ENCODE assay signal across 13 mouse cellular contexts in the genomic region with DNA sequence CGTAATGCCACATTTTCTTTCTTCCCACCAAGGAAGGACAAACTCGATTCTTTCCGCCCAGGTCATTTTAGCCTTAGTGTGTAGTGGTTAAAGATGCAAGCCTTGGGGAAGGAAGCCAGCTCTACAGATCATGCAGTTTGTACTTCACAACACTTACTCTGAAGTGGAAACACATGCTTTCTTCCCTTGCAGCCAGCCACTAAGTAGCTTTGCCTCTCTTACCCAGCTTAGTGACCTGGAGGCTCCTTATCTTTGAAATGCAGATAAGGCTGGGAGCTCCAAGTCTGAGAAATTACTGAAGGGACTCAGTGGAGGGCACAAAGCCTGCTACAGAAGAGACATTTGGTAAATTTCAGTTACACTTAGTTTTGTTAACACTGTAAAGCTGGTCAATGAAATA. TPM values are rescaled to one million over a fixed set of nuclear protein-coding genes. Genes with fewer than 3 reads are reported as not detected.
DNase-seq lines count a peak whose midpoint lies in the region; ATAC-seq and TF ChIP-seq lines count a peak whose summit lies in the region.
"Had no signal": no experiment of that assay in that cellular context is flagged by ENCODE, and none has a peak within 500 bp of the region (broad histone marks: within the 10 kb centered on the region; RNA-seq: fewer than 3 reads in every experiment).

No protein-coding gene starts in this region.

- 0 out of 2 replicates have a peak, but pooled peaks have one; percentile 13 for TF ChIP-seq EP300 in liver, embryonic 14.5 days (IDR thresholded peaks at IDR 0.05; ENCODE audit: low read depth)

- no peak overlapping the region for H3K4me2 ChIP-seq in midbrain, embryonic 11.5 days
- no peak overlapping the region for H3K4me2 ChIP-seq in midbrain, embryonic 13.5 days (replicated peaks)
- H3K4me2 ChIP-seq in liver, embryonic 14.5 days (ENCODE audit: low read depth): no peak overlapping the region
- H3K4me2 ChIP-seq: neural tube, embryonic 15.5 days had no signal

- no peak overlapping the region for H3K4me3 ChIP-seq in midbrain, embryonic 11.5 days (ENCODE audit: low read depth, low read length)
- no peak overlapping the region for H3K4me3 ChIP-seq in midbrain, embryonic 13.5 days (replicated peaks)
- H3K4me3 ChIP-seq in liver, embryonic 14.5 days (ENCODE audit: insufficient read depth in 1 of 2, low read depth in 2 of 2, low read length in 2 of 2): no peak overlapping the region
- H3K4me3 ChIP-seq: neural tube, embryonic 15.5 days had no signal

- no peak overlapping the region for H3K9ac ChIP-seq in midbrain, embryonic 11.5 days (ENCODE audit: low read length)
- no peak overlapping the region for H3K9ac ChIP-seq in midbrain, embryonic 13.5 days (replicated peaks)
- no peak overlapping the region for H3K9ac ChIP-seq in liver, embryonic 14.5 days (replicated peaks)
- H3K9ac ChIP-seq: neural tube, embryonic 15.5 days had no signal

- no peak overlapping the region for H3K27ac ChIP-seq in midbrain, embryonic 11.5 days (ENCODE audit: low read depth, low read length)
- no peak overlapping the region for H3K27ac ChIP-seq in midbrain, embryonic 13.5 days
- H3K27ac ChIP-seq in liver, embryonic 14.5 days: no peak overlapping the region
- H3K27ac ChIP-seq: kidney, postnatal 0 days; neural tube, embryonic 15.5 days had no signal

- WGBS in midbrain, embryonic 11.5 days: 24% methylated on average over 3 of the region's 3 CpGs
- WGBS in midbrain, embryonic 13.5 days: 19% methylated on average over 3 of the region's 3 CpGs
- WGBS in liver, embryonic 14.5 days (ENCODE audit: insufficient replicate concordance): 41% methylated on average over 3 of the region's 3 CpGs

- H3K27me3 ChIP-seq in midbrain, embryonic 11.5 days (ENCODE audit: control insufficient read depth, insufficient read depth, low read length): no peaks in the 10 kb centered on the region
- no peaks in the 10 kb centered on the region for H3K27me3 ChIP-seq in midbrain, embryonic 13.5 days
- H3K27me3 ChIP-seq in liver, embryonic 14.5 days (ENCODE audit: control insufficient read depth, insufficient read depth, low read length): no peaks in the 10 kb centered on the region
- H3K27me3 ChIP-seq: neural tube, embryonic 15.5 days had no signal

- DNase-seq in adrenal gland, adult 2 months: peak; percentile 13
- no peak for DNase-seq in adrenal gland, adult 8-10 months
- DNase-seq in midbrain, embryonic 11.5 days (ENCODE audit: low spot score, missing footprints): no peak
- peak in 2 of 3 experiments; percentile 16 to 34 for DNase-seq in liver, embryonic 14.5 days (ENCODE audit: low read depth in 3 of 3, low spot score in 3 of 3)
- peak; percentile 56 for DNase-seq in yolk sac, embryonic 10.5 days (ENCODE audit: low spot score)
- no peak for DNase-seq in right cerebral cortex, postnatal 25 days
- DNase-seq: gastrocnemius, postnatal 25 days had no signal

- peaks cover 9% of the 10 kb centered on the region for H3K4me1 ChIP-seq in midbrain, embryonic 11.5 days (ENCODE audit: control insufficient read depth, insufficient read depth, low read length)
- H3K4me1 ChIP-seq in midbrain, embryonic 13.5 days (replicated peaks): peaks cover 11% of the 10 kb centered on the region
- H3K4me1 ChIP-seq in liver, embryonic 14.5 days (replicated peaks; ENCODE audit: control insufficient read depth in 2 of 2, insufficient read depth in 2 of 2, low read length in 1 of 2): peaks cover 5 to 6% of the 10 kb centered on the region in 2 experiments
- H3K4me1 ChIP-seq: neural tube, embryonic 15.5 days had no signal

- TF ChIP-seq CTCF in liver, embryonic 14.5 days (IDR thresholded peaks at IDR 0.05; ENCODE audit: low read depth): no peak

- no peaks in the 10 kb centered on the region for H3K9me3 ChIP-seq in midbrain, embryonic 11.5 days (ENCODE audit: control insufficient read depth, low read length)
- H3K9me3 ChIP-seq in midbrain, embryonic 13.5 days: no peaks in the 10 kb centered on the region
- H3K9me3 ChIP-seq in liver, embryonic 14.5 days (ENCODE audit: control insufficient read depth, low read length): no peaks in the 10 kb centered on the region
- H3K9me3 ChIP-seq: neural tube, embryonic 15.5 days had no signal

- 0 out of 2 replicates have a peak, but pooled peaks have one; percentile 44 for ATAC-seq in midbrain, embryonic 11.5 days (ENCODE audit: low FRiP score)
- ATAC-seq in midbrain, embryonic 13.5 days: no peak
- ATAC-seq in liver, embryonic 14.5 days (ENCODE audit: insufficient read depth): peak; percentile 79
- no peak for ATAC-seq in megakaryocyte, adult 5-6 weeks (ENCODE audit: poor library complexity, severe bottlenecking)
- ATAC-seq: forebrain, embryonic 14.5 days had no signal

- H3K36me3 ChIP-seq in midbrain, embryonic 11.5 days (ENCODE audit: control insufficient read depth, insufficient read depth, low read length): no peaks in the 10 kb centered on the region
- H3K36me3 ChIP-seq in midbrain, embryonic 13.5 days: no peaks in the 10 kb centered on the region
- no peaks in the 10 kb centered on the region for H3K36me3 ChIP-seq in liver, embryonic 14.5 days (replicated peaks; ENCODE audit: control insufficient read depth, insufficient read depth, low read depth)
- H3K36me3 ChIP-seq: neural tube, embryonic 15.5 days had no signal

RNA-seq across cellular contexts. Expression of gene Hmgcll1, which starts 54.9 kb away (rescaled TPM):
- 1 to 10 TPM; 1.9 to 2.7 TPM for total RNA-seq in adrenal gland, adult 2 months (2021)
- polyA plus RNA-seq in adrenal gland, adult 2 months (2012; rRNA removed): 0.79 and 0.87 TPM in 2 replicates
- total RNA-seq in adrenal gland, adult 8-10 months (2022): 1 to 10 TPM; 2.1 to 4.9 (median 3.8) TPM
- 13.9 and 14.3 TPM in 2 replicates for polyA plus RNA-seq in midbrain, embryonic 11.5 days (2014; fragmentation: Nextera tagmentation; extraction: Ambion mirVana)
- polyA plus RNA-seq in midbrain, embryonic 13.5 days (2015; fragmentation: Nextera tagmentation; extraction: Ambion mirVana): 21.6 and 22.6 TPM in 2 replicates
- 0.10 and 0.13 TPM in 2 replicates for polyA plus RNA-seq in liver, embryonic 14.5 days (2012; rRNA removed)
- 0.15 TPM in 2 replicates for polyA plus RNA-seq in liver, embryonic 14.5 days (2014; fragmentation: Nextera tagmentation; extraction: Ambion mirVana)
- 0.54 TPM in 1 of 2 replicates, not detected in the other for total RNA-seq in megakaryocyte, adult 5-6 weeks (2015)
- 1.1 TPM in 1 of 2 replicates, not detected in the other for total RNA-seq in megakaryocyte, adult 5-6 weeks (2017)
- total RNA-seq: common myeloid progenitor, adult 5-6 weeks had no signal

Comparison
In these comparisons a context has a peak if more than half of its experiments do, and no peak if none do; other contexts are left out.
1. DNase-seq: peak in adrenal gland, adult 2 months (single experiment), liver, embryonic 14.5 days (2 of 3) and yolk sac, embryonic 10.5 days (single experiment); none in adrenal gland, adult 8-10 months (single experiment), midbrain, embryonic 11.5 days (single experiment) and right cerebral cortex, postnatal 25 days (single experiment).
2. ATAC-seq: peak in midbrain, embryonic 11.5 days (single experiment) and liver, embryonic 14.5 days (single experiment); none in midbrain, embryonic 13.5 days (single experiment) and megakaryocyte, adult 5-6 weeks (single experiment).